Mouse (Mus musculus) embryonic stem cell, embryonic (primary cell): ENCODE results near the gene Minos1.

ENCODE experiments used
- CTCF ChIA-PET, 4 experiments: fragments of 300-600 bp in 2 of 4; fragments of 350-600 bp in 2 of 4; sonication (Branson Sonifier 250); formaldehyde crosslinking; loops; one replicate each; lab custom pipeline; 2022; ENCODE audit warnings: inconsistent platforms in 2 of 4; lab: Charles Lee
- POLR2A ChIA-PET, 4 experiments: fragments of 300-600 bp in 2 of 4; fragments of 350-600 bp in 2 of 4; sonication (Branson Sonifier 250); formaldehyde crosslinking; loops; one replicate each; lab custom pipeline; 2022; ENCODE audit warnings: antibody characterized with exemption in 4 of 4, inconsistent platforms in 1 of 4; lab: Charles Lee

The Minos1 gene

DNA sequence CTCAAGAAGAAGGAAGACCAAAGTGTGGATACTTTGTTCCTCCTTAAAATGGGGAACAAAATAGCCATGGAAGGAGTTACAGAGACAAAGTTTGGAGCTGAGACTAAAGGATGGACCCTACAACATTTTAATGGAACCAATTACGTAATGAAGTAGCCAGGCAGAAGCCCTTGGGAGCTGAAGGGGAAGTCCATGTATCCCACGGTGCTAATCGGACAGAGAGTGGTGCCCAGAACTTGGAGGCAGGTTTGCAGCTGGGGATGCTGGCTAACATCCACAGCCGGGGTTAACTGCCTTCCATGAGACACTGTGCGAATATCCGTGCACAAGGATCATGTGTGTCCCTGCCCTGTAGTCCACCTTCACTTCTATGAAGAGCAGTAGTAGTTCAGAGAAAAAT is 25.6 kb upstream of the Minos1 start:
- CTCF ChIA-PET, result no interaction called here
- POLR2A ChIA-PET, result interaction anchor here in 1 of 4 experiments (1.0 to 2.3 kb wide), 3 partner anchors 21 to 153 kb away, joined by 3 to 11 read pairs (median 4); partner anchors contain the start of gene Capzb

DNA sequence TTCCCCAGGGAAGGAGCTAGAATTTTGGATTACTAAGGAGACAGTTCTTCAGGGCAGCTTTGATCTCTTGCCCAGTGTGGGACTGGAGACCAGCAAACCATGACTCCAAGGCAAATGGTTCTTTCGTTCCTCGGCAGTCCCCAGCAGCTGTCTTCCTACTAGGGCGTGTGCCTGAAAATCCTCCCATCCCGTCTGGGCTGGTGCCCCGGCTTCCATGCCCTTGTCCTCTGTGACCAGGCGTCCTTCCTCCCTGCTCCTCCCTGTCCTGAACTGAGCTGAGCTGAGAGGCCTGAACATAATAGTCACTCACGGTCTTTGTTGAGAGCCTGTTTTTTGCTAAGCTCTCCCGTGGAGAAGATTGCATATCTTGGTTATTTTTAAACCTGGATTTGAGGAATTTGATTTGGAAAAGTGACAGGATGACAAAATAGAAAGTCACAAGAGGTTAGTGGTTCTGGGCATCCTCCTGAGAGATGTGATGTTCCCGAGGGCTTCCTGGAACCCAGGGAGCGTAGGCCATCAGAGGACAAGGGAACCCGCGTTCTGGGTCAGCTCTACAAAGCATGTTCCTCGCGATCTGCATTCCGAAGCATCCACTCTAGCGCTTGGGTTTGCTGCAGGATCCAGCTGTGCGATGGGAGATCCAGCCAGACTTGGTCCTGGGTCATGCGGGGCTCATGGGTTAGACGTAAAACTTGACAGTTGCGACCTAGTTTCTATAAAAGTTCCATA is 23.8 kb upstream of the Minos1 start:
- ChIA-PET CTCF (interaction anchor here in 3 of 4 experiments (0.6 to 1.6 kb wide), 5 partner anchors 10 to 596 kb away, joined by 3 to 4 read pairs (median 3); partner anchors contain the start of gene Minos1 (in 1 of the 3)), POLR2A (interaction anchor here in 3 of 4 experiments (0.6 to 2.3 kb wide), 12 partner anchors 10 to 146 kb away, joined by 3 to 11 read pairs (median 4); partner anchors contain the start of genes Capzb (in 2 of the 3) and Minos1 (in 1 of the 3))

DNA sequence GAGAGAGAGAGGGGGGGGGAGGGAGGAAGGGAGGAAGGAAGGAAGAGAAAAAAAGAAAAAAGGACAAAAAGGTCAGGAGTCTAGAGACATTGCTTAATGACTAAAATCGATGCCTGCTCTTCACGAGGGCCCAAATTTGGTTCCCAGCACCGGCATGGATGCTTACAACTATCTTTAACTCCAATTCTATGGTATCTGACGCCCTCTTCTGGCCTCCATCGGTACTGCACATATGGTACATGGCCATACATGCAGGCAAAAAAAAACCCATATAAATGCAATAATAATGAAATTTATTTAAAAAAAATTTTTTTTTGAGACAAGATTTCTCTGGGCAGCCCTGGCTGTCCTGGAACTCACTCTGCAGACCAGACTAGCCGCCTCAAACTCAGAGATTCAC is 20.5 kb upstream of the Minos1 start:
- CTCF ChIA-PET, result interaction anchor here in 1 of 4 experiments (0.7 kb wide), 1 partner anchor 70 kb away, joined by 3 read pairs; no protein-coding TSS in a partner anchor

DNA sequence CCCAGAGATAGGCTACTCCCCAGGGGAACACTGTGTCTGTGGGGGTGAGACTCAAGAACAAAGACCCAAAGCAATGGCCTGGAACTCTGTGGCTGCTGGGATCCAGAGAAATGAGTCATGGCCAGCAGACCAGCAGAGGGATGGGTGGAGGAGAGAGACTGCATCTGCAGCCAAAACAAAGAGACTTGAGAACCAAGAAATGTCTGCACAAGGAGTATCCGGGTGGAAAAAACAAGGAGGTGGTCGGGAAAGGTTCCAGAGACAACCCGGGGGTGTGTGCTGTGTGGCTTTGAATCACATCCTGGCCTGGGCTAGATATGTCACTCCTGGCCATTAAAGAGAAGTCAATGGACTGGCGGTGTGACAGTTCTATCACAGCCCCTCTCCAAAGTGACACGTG is 15.8 kb upstream of the Minos1 start:
- ChIA-PET CTCF (interaction anchor here in 2 of 4 experiments (0.6 to 1.8 kb wide), 2 partner anchors 74 to 665 kb away, joined by 3 to 5 read pairs; no protein-coding TSS in a partner anchor), POLR2A (interaction anchor here in 3 of 4 experiments (0.5 to 2.7 kb wide), 4 partner anchors 16 to 701 kb away, joined by 3 to 7 read pairs (median 4); partner anchors contain the start of gene Minos1 (in 1 of the 3))

More for the DNA sequence above, 20.5 kb upstream of the Minos1 start:
- POLR2A ChIA-PET, result interaction anchor here in 2 of 4 experiments (0.6 to 1.0 kb wide), 3 partner anchors 18 to 614 kb away, joined by 3 to 9 read pairs (median 3); no protein-coding TSS in a partner anchor

DNA sequence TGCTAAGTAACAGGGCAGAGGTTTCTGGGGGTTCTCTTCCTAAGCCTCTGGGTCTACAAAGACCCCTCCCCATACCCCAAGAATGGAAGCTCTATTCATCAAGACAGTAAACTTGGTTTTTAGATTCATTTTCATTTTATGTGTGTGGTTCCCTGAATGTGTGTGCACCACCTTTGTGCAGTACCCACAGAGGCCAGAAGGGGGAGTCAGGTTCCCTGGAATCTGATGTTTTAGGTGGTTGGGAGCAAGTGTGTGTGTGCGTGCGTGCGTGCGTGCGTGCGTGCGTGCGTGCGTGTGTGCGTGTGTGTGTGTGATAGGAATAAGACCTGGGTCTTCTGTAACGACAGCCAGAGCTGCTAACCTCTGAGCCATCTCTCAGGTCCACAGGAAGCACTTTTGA is 14.2 kb upstream of the Minos1 start:
- ChIA-PET POLR2A (interaction anchor here in 3 of 4 experiments (0.6 to 1.6 kb wide), 10 partner anchors 9 to 165 kb away, joined by 3 to 8 read pairs (median 4); partner anchors contain the start of genes Akr7a5 (in 1 of the 3), Htr6 (in 1 of the 3), Minos1 (in 1 of the 3) and Pqlc2 (in 1 of the 3)), CTCF (interaction anchor here (0.6 to 1.8 kb wide), 20 partner anchors 9 to 1021 kb away, joined by 3 to 10 read pairs (median 4); partner anchors contain the start of gene Capzb (in 1 of the 4))

DNA sequence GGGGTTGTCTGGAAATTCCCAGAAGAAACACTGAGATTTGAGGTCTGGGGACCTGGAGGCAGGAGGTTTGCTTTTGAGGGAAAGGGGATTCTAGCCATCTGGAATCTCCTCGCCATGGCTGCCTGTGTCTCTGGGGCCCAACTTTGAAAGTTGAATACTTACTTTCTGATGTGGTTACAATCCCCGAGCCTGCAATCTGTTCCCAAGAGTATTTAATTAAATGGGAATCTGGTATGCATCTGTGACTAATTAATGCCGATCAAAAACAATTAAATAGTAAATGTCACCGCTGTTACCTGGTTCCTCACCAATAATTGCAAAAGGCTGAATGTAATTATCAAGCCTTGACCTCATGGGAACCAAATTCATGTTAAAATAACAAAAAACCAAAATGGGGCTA is 13.7 kb upstream of the Minos1 start:
- POLR2A ChIA-PET, result interaction anchor here in 1 of 4 experiments (0.6 to 1.6 kb wide), 4 partner anchors 10 to 77 kb away, joined by 3 to 8 read pairs (median 4); partner anchors contain the start of genes Capzb and Htr6
- CTCF ChIA-PET, result interaction anchor here in 3 of 4 experiments (0.8 to 1.5 kb wide), 8 partner anchors 10 to 106 kb away, joined by 3 to 10 read pairs (median 4); no protein-coding TSS in a partner anchor

DNA sequence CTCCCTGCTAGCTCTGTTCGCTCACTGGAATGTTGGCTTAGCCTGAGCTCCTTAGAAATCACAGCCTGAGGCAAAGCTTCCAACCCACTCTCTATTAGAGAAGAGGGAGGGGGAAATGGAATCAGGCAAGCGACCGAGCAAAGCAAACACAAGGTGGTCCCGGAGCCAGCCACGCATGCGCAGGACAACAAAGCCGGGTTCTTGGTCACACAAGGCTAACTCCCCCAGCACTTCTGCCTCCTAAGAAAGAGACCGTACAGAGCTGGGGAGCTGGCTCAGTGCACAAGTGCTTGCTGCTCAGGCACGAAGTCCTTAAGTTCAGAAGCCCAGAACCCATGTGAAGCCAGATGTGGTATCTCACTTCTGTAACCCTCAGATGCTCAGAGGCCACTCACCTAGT is 12.1 kb upstream of the Minos1 start:
- ChIA-PET CTCF (interaction anchor here in 2 of 4 experiments (0.7 to 1.4 kb wide), 6 partner anchors 12 to 287 kb away, joined by 3 to 4 read pairs (median 3); partner anchors contain the start of gene Minos1 (in 1 of the 2)), POLR2A (interaction anchor here in 3 of 4 experiments (0.6 to 1.8 kb wide), 11 partner anchors 12 to 1689 kb away, joined by 3 to 10 read pairs (median 3); partner anchors contain the start of genes Minos1 (in 2 of the 3) and Capzb (in 1 of the 3))

DNA sequence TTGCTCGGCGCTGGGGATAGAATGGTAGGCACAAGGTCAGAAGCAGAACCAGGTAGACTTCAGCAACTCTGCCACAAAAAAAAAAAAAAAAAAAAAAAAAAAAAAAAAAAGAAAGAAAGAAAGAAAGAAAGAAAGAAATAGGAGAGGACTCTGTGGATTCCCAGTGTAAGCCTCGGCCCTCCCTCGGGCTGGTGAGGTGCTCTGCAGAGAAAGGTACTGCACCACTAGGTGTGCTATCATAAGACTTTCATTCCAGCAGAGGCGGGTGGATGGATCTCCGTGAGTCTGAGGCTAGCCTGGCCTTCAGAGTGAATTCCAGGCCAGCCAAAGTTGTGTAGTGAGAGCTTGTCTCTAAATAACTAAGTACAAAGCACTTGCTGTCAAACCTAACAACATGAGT is 10.9 kb upstream of the Minos1 start:
- ChIA-PET POLR2A (interaction anchor here in 3 of 4 experiments (0.5 to 2.0 kb wide), 13 partner anchors 11 to 1359 kb away, joined by 3 to 12 read pairs (median 4); partner anchors contain the start of genes Minos1 (in 2 of the 3) and Capzb (in 1 of the 3)), CTCF (interaction anchor here in 3 of 4 experiments (0.6 to 1.4 kb wide), 8 partner anchors 9 to 1102 kb away, joined by 3 to 5 read pairs (median 3); no protein-coding TSS in a partner anchor)

DNA sequence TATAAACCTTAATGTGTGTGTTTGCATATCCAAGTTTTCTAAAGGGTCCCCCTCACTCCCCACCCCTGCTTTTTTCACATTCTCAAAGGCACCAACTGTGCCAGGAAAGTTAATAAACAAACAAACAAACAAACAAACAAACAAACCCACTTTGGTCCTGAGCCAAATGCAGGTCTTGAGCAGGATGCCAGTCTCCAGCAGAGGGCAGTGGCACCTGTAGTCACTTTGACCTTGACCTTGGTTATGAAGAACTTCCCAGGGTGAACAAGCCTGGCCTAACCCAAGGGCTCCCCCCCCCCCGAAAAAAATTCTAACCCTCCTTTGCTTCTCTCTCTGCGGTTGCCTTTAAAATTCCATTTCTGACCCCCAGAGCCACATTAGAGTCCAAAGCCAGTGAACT is 9.4 kb upstream of the Minos1 start:
- CTCF ChIA-PET, result no interaction called here
- POLR2A ChIA-PET, result no interaction called here

DNA sequence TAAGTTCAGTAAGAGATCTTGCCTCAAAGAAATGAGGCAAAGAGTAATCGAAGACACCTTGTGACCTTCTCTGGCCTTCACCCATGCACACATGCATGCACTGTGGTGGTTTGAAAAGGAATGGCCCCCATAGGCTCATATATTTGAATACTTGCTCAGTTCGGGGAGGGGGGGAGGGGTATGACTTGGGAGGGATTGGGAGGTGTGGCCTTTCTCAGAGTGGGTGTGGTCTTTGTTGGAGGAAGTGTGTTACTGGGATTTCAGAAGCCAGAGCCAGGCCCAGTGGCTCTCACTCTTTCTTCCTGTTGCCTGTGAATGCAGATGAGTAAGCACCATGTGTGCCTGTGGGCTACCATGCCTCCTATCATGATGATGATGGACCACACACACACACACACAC is 5.1 kb upstream of the Minos1 start:
- ChIA-PET CTCF (interaction anchor here in 3 of 4 experiments (0.6 to 1.0 kb wide), 4 partner anchors 9 to 85 kb away, joined by 3 read pairs; no protein-coding TSS in a partner anchor), POLR2A (interaction anchor here in 1 of 4 experiments (0.7 to 1.0 kb wide), 2 partner anchors 9 to 21 kb away, joined by 4 to 5 read pairs; no protein-coding TSS in a partner anchor)

DNA sequence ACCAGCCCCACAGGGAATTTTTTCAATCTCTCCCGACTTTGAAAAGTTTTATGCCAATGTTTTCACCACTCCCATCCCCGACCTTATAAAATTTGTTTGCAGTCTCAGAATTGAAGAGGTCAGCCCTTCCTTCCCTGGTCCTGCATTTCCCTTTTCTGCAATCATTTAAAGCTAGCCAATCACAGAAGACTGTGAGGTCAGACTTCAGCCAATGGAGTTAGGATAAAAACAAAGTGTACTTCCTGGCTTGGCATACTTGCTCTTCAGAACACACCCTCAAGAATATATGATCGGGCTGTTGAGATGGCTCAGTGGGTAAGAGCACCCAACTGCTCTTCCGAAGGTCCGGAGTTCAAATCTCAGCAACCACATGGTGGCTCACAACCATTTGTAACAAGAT is 2.2 kb upstream of the Minos1 start:
- POLR2A ChIA-PET, result no interaction called here
- CTCF ChIA-PET, result interaction anchor here in 1 of 4 experiments (0.6 to 1.2 kb wide), 2 partner anchors 8 to 17 kb away, joined by 3 to 5 read pairs; no protein-coding TSS in a partner anchor

DNA sequence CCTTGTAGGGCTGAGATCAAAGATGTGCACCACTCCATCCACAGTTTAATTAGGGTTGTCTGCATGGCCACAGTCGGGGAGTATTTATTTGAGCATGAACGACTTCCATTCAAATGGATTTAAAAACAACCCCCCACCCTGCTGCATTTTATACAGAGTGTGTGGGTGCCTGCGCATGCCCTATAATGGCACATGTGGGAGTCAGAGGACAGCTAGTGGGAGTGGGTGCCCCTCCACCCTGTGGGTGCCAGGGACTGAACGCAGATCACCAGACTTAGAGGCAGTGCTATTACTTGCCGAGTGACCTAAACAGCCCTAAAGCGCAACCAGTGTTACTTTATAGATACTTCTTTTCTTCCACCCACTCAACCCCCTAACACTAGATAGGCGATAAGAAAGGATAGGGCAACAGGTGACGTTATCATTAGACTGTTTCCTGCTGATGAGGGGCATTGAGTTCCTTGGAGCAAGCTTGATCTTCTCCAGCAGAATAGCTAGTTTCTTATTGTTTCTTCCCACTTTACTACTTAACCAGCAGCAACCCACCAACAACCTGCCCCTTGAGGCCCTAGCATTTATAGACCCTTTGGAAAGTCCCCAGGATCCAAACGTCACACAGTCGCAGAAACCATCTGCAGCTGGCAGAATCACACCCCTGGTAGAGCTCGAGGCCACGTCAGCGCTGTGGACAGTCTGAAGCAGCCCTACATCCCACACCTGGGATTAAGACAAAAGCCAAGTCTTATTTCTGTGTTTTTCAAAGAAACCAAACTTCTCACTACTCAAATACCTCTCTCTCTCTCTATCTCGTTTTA is 1.2 kb upstream of the Minos1 start:
- CTCF ChIA-PET, result interaction anchor here in 1 of 4 experiments (1.2 kb wide), 1 partner anchor 16 kb away, joined by 3 read pairs; no protein-coding TSS in a partner anchor
- POLR2A ChIA-PET, result interaction anchor here in 1 of 4 experiments (1.1 to 2.6 kb wide), 2 partner anchors 15 to 24 kb away, joined by 4 to 17 read pairs; no protein-coding TSS in a partner anchor

DNA sequence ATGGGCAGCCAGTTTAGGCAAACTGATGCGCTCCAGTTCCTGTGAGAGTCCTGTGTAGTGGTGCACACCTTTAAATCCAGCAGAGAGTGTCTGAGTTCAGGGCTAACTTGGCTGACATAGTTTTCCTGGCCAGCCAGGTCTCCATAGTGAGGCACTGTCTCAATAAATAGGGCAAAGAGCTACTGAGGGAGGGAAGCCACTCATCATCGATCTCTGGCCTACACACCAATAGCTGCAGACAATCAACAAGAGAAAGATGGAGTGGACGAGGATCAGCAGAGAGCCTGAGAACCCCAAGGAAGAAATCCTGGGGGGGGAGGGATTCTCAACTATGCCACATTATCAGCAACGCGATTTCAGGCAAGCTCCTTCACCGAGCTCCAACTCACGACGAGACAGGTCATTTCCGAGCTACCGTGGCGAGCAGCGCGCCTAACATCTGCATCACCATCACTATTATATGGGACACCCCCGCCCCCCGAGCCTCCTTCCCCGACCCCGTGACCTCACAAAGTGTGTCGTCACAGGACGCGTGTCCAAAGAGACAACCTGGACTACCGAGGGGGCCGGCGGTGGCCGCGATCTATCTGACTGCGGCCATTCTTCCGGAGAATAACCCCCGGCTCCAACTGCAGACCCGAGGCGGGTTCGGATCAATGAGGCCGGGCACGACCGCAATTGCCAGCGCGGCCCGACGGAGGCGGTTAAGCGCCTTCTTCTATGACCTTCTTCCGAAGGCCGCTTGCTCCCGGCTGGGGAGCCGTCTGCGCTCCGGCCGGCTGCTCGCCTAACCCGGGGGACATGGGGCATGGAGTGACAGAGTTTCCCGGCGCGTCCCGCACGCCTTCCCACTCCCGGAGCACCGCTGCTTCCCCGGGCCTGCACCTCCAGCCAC is 860 bp downstream of the Minos1 start:
- ChIA-PET CTCF (interaction anchor here (0.6 to 2.2 kb wide), 20 partner anchors 12 to 274 kb away, joined by 3 to 6 read pairs (median 3); partner anchors contain the start of gene Otud3 (in 1 of the 4)), POLR2A (interaction anchor here in 3 of 4 experiments (0.5 to 2.8 kb wide), 81 partner anchors 8 to 812 kb away, joined by 3 to 17 read pairs (median 4); partner anchors contain the start of genes Akr7a5 (in 3 of the 3), Pqlc2 (in 3 of the 3) and Capzb (in 2 of the 3))

DNA sequence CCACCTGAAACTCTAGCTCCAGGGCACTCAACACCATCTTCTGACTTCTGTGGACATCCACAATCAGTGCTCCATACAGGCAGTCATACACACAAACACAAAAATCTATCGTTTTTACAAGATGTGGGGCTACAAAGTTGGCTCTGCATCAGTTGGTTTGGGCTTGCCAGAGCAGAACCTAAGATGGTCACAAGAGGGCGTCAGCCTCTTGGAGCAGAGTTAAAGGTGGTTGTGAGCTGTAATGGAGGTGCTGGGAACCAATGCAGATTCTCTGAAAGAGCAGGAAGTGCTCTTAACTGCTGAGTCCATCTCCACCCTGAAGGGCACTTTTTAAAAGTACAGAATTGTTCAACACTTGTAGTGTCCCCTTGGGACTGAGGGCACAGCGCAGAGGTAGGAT is 4.4 kb downstream of the Minos1 start:
- ChIA-PET CTCF (interaction anchor here in 1 of 4 experiments (0.6 kb wide), 1 partner anchor 11 kb away, joined by 3 read pairs; no protein-coding TSS in a partner anchor), POLR2A (interaction anchor here in 2 of 4 experiments (0.5 to 2.7 kb wide), 6 partner anchors 9 to 20 kb away, joined by 3 to 8 read pairs (median 3); no protein-coding TSS in a partner anchor)

DNA sequence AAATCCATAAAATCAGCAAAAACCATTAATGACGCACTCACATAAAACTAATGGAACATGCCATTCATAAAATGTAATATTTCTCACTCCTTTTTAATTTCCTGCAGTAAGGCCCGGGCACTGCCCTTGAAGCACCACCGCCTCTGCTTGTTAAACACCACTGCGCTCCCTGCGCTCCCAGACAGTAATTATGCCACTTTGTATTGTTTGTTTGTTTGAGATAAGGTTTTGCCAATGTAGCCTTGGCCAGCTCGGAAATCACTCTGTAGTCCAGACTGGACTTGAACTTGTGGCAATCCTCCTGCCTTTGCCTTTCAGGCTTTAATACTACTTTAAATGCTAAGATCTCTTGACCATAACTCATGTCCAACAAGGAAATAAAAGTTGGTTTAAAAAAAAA is 6.0 kb downstream of the Minos1 start:
- POLR2A ChIA-PET, result no interaction called here
- CTCF ChIA-PET, result interaction anchor here in 1 of 4 experiments (0.6 kb wide), 1 partner anchor 469 kb away, joined by 3 read pairs; no protein-coding TSS in a partner anchor

DNA sequence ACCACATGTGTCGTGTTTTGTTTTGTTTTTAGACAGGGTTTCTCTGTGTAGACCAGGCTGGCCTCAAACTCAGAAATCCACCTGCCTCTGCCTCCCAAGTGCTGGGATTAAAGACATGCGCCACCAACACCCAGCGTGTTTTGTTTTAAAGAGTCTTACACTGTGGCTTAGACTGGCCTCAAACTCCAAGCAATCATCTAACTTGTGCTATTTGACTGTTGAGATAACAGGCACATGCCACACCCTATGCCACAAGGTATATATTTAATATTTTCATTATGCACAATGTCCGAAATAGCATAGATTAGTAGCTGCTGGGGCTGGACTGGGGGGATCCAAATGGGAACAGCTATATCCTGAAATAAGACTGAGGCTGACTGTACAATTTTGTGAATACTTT is 8.4 kb downstream of the Minos1 start:
- ChIA-PET CTCF (interaction anchor here in 1 of 4 experiments (0.7 kb wide), 1 partner anchor 117 kb away, joined by 7 read pairs; no protein-coding TSS in a partner anchor), POLR2A (interaction anchor here in 2 of 4 experiments (1.0 to 2.7 kb wide), 4 partner anchors 8 to 189 kb away, joined by 3 to 12 read pairs (median 6); partner anchors contain the start of gene Minos1 (in 2 of the 2))
